ENCODE assay signal across 17 mouse cellular contexts in genomic region chr1:80244123-80244522, GRCm38 (mm10). TPM values are rescaled to one million over a fixed set of nuclear protein-coding genes. Genes with fewer than 3 reads are reported as not detected.
DNase-seq lines count a peak whose midpoint lies in the region; ATAC-seq and TF ChIP-seq lines count a peak whose summit lies in the region.
"Had no signal": no experiment of that assay in that cellular context is flagged by ENCODE, and none has a peak within 500 bp of the region (broad histone marks: within the 10 kb centered on the region; RNA-seq: fewer than 3 reads in every experiment).

No protein-coding gene starts in this region.

- H3K27ac ChIP-seq in forebrain, postnatal 0 days (ENCODE audit: low read depth, low read length), result no peak overlapping the region
- no peak overlapping the region for H3K27ac ChIP-seq in forebrain, embryonic 13.5 days
- no peak overlapping the region for H3K27ac ChIP-seq in left cerebral cortex, adult 2 months
- H3K27ac ChIP-seq: forebrain, embryonic 12.5 days; kidney, embryonic 15.5 days; limb, embryonic 15.5 days had no signal

- ATAC-seq in forebrain, postnatal 0 days, result no peak
- ATAC-seq in forebrain, embryonic 13.5 days, result no peak

- no peak overlapping the region for H3K9ac ChIP-seq in forebrain, postnatal 0 days
- no peak overlapping the region for H3K9ac ChIP-seq in forebrain, embryonic 13.5 days
- H3K9ac ChIP-seq: forebrain, embryonic 12.5 days; kidney, embryonic 15.5 days; limb, embryonic 15.5 days had no signal

- no peaks in the 10 kb centered on the region for H3K36me3 ChIP-seq in forebrain, postnatal 0 days (ENCODE audit: insufficient read depth)
- H3K36me3 ChIP-seq in forebrain, embryonic 13.5 days (ENCODE audit: poor library complexity, severe bottlenecking), result no peaks in the 10 kb centered on the region
- H3K36me3 ChIP-seq: forebrain, embryonic 12.5 days; kidney, embryonic 15.5 days; limb, embryonic 15.5 days had no signal

- no peak overlapping the region for H3K4me3 ChIP-seq in forebrain, postnatal 0 days (ENCODE audit: low read depth, low read length)
- H3K4me3 ChIP-seq in forebrain, embryonic 13.5 days, result no peak overlapping the region
- no peak overlapping the region for H3K4me3 ChIP-seq in left cerebral cortex, adult 2 months
- H3K4me3 ChIP-seq: forebrain, embryonic 12.5 days; kidney, embryonic 15.5 days; limb, embryonic 15.5 days had no signal

- H3K9me3 ChIP-seq in forebrain, postnatal 0 days (ENCODE audit: low read length), result no peaks in the 10 kb centered on the region
- H3K9me3 ChIP-seq in forebrain, embryonic 13.5 days (replicated peaks), result no peaks in the 10 kb centered on the region
- H3K9me3 ChIP-seq: forebrain, embryonic 12.5 days; kidney, embryonic 15.5 days; limb, embryonic 15.5 days had no signal

- intact Hi-C loops in left cerebral cortex, adult 2 months (cut with DNase I), result no loop called here
- intact Hi-C loops in left cerebral cortex, postnatal 14 days (cut with DNase I), result no loop called here

- no peaks in the 10 kb centered on the region for H3K27me3 ChIP-seq in forebrain, postnatal 0 days (ENCODE audit: insufficient read depth, low read length)
- H3K27me3 ChIP-seq in forebrain, embryonic 13.5 days, result peaks cover 6% of the 10 kb centered on the region; the same call in 1 of the 2 replicates
- H3K27me3 ChIP-seq: kidney, embryonic 15.5 days; limb, embryonic 15.5 days had no signal

- 73% methylated on average over 3 of the region's 3 CpGs for WGBS in forebrain, postnatal 0 days
- 78% methylated on average over 3 of the region's 3 CpGs for WGBS in forebrain, embryonic 13.5 days

- no peak overlapping the region for H3K4me2 ChIP-seq in forebrain, postnatal 0 days (ENCODE audit: low read depth)
- no peak overlapping the region for H3K4me2 ChIP-seq in forebrain, embryonic 13.5 days
- H3K4me2 ChIP-seq: forebrain, embryonic 12.5 days; heart, embryonic 11.5 days; kidney, embryonic 15.5 days; limb, embryonic 15.5 days had no signal

- 0 out of 2 replicates have a peak, but pooled peaks have one; percentile 17 for TF ChIP-seq CTCF in forebrain, postnatal 0 days (IDR thresholded peaks at IDR 0.05; ENCODE audit: low read depth)
- peak; percentile 12; the same call in 1 of the 2 replicates for TF ChIP-seq CTCF in left cerebral cortex, adult 2 months (IDR thresholded peaks at IDR 0.05)

- H3K4me1 ChIP-seq in forebrain, postnatal 0 days (ENCODE audit: insufficient read depth), result no peaks in the 10 kb centered on the region
- peaks cover 5% of the 10 kb centered on the region; the same call in 1 of the 2 replicates for H3K4me1 ChIP-seq in forebrain, embryonic 13.5 days
- H3K4me1 ChIP-seq: limb, embryonic 15.5 days had no signal

- DNase-seq in forebrain, postnatal 0 days, result no peak
- DNase-seq in left cerebral cortex, adult 2 months (ENCODE audit: extremely low spot score in 1 of 2, low spot score in 2 of 2), result no peak
- DNase-seq in left cerebral cortex, postnatal 14 days (ENCODE audit: low spot score in 2 of 2), result no peak
- peak; percentile 11 for DNase-seq in thymus, postnatal 14 days
- DNase-seq in thymus, postnatal 4 days, result no peak
- DNase-seq in cerebellum, adult 11 months, result no peak
- no peak for DNase-seq in left cerebral cortex, adult 9 months (ENCODE audit: low spot score in 2 of 2)
- DNase-seq: cerebellum, adult 18-20 months; heart, postnatal 36 days; thymus, postnatal 25 days had no signal

RNA-seq across cellular contexts. Expression of gene Fam124b, which starts 25.9 kb away (rescaled TPM):
- total RNA-seq in forebrain, postnatal 0 days (2014; rRNA removed), result 0.24 and 0.77 TPM in 2 replicates
- 0.14 and 0.31 TPM in 2 replicates for polyA plus RNA-seq in forebrain, postnatal 0 days (2015; fragmentation: Nextera tagmentation; extraction: Ambion mirVana)
- polyA plus RNA-seq in forebrain, embryonic 13.5 days (2015; fragmentation: Nextera tagmentation; extraction: Ambion mirVana), result 0.08 and 0.39 TPM in 2 replicates
- under 1 TPM; 0.32 to 0.63 TPM for total RNA-seq in left cerebral cortex, adult 2 months (2021)
- total RNA-seq in left cerebral cortex, postnatal 14 days (2021), result 1 to 10 TPM; 1.2 to 1.3 TPM
- polyA plus RNA-seq: cortical plate, adult 2 months; small intestine, adult 2 months had no signal
